ENCODE assay signal across 8 mouse cellular contexts in the genomic region with DNA sequence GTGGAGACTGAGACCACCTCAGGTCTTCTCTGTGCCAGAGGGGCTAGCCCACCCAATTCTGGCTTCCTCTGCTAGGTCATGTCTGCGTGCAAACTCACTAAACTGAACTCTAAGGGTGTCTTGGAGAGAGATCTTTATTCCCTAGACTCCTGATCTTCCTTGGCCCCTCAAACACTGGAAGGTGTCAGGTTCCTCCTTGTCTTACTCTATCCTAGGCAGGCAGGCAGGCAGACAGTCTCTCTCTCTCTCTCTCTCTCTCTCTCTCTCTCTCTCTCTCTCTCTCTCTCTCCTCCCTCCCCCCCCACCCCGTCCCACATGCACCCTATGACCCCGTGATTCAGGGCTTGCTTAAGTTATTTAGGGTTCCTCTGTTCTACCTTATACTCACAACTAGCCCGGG. TPM values are rescaled to one million over a fixed set of nuclear protein-coding genes. Genes with fewer than 3 reads are reported as not detected.
DNase-seq lines count a peak whose midpoint lies in the region; ATAC-seq and TF ChIP-seq lines count a peak whose summit lies in the region.

No protein-coding gene starts in this region.

- DNase-seq in thymus, postnatal 0 days (ENCODE audit: low spot score) = peak; percentile 16
- no peak for DNase-seq in thymus, postnatal 14 days
- no peak for DNase-seq in liver, embryonic 14.5 days (ENCODE audit: low read depth in 3 of 3, low spot score in 3 of 3)
- no peak for DNase-seq in frontal cortex, postnatal 36 days (ENCODE audit: low spot score in 2 of 2)
- no peak for DNase-seq in ovary, postnatal 10 days (ENCODE audit: low spot score)
- no peak for DNase-seq in right cerebral cortex, postnatal 4 days

- ATAC-seq in erythroblast, adult 5-6 weeks (replicated peaks; ENCODE audit: low FRiP score, poor library complexity, severe bottlenecking) = no peak
- ATAC-seq in liver, embryonic 14.5 days (ENCODE audit: insufficient read depth) = peak; percentile 8

- TF ChIP-seq CTCF in liver, embryonic 14.5 days (IDR thresholded peaks at IDR 0.05; ENCODE audit: low read depth) = no peak

- H3K4me1 ChIP-seq in erythroblast, embryonic 14.5 days (ENCODE audit: control insufficient read depth) = peaks cover 72% of the 10 kb centered on the region
- peaks cover 36 to 44% of the 10 kb centered on the region in 2 experiments for H3K4me1 ChIP-seq in liver, embryonic 14.5 days (replicated peaks; ENCODE audit: control insufficient read depth in 2 of 2, insufficient read depth in 2 of 2, low read length in 1 of 2)

- no peaks in the 10 kb centered on the region for H3K27me3 ChIP-seq in erythroblast, embryonic 14.5 days (ENCODE audit: control insufficient read depth)
- H3K27me3 ChIP-seq in liver, embryonic 14.5 days (ENCODE audit: control insufficient read depth, insufficient read depth, low read length) = no peaks in the 10 kb centered on the region

- peak overlapping the region; percentile 97 for H3K9ac ChIP-seq in liver, embryonic 14.5 days (replicated peaks)

- H3K36me3 ChIP-seq in erythroblast, embryonic 14.5 days (ENCODE audit: control insufficient read depth) = peaks cover 46% of the 10 kb centered on the region
- H3K36me3 ChIP-seq in liver, embryonic 14.5 days (replicated peaks; ENCODE audit: control insufficient read depth, insufficient read depth, low read depth) = peaks cover 16% of the 10 kb centered on the region

- H3K4me2 ChIP-seq in liver, embryonic 14.5 days (ENCODE audit: low read depth) = peak overlapping the region; percentile 89

- no peak for TF ChIP-seq EP300 in liver, embryonic 14.5 days (IDR thresholded peaks at IDR 0.05; ENCODE audit: low read depth)

- 1% methylated on average over 4 of the region's 4 CpGs for WGBS in liver, embryonic 14.5 days (ENCODE audit: insufficient replicate concordance)

- peak overlapping the region; percentile 74 for H3K4me3 ChIP-seq in erythroblast, embryonic 14.5 days (replicated peaks)
- peak overlapping the region; percentile 87 to 91 for H3K4me3 ChIP-seq in liver, embryonic 14.5 days (ENCODE audit: insufficient read depth in 1 of 2, low read depth in 2 of 2, low read length in 2 of 2)

- H3K9me3 ChIP-seq in erythroblast, embryonic 14.5 days (ENCODE audit: control insufficient read depth, low read length) = no peaks in the 10 kb centered on the region
- no peaks in the 10 kb centered on the region for H3K9me3 ChIP-seq in liver, embryonic 14.5 days (ENCODE audit: control insufficient read depth, low read length)

- H3K27ac ChIP-seq in liver, embryonic 14.5 days = peak overlapping the region; percentile 82

RNA-seq across cellular contexts. Expression of a gene that starts 0.9 kb away (rescaled TPM):
- 16.3 and 17.6 TPM in 2 replicates for polyA plus RNA-seq in erythroblast, embryonic 14.5 days (2012)
- total RNA-seq in erythroblast, adult 5-6 weeks (2015; ENCODE audit: low replicate concordance) = 12.1 and 12.9 TPM in 2 replicates
- total RNA-seq in erythroblast, adult 5-6 weeks (2017; ENCODE audit: low replicate concordance) = 11.6 and 14.8 TPM in 2 replicates
- polyA plus RNA-seq in thymus, postnatal 0 days (2015; fragmentation: Nextera tagmentation; extraction: Ambion mirVana) = 12.3 and 12.9 TPM in 2 replicates
- 12.2 and 17.2 TPM in 2 replicates for polyA plus RNA-seq in liver, embryonic 14.5 days (2012; rRNA removed)
- polyA plus RNA-seq in liver, embryonic 14.5 days (2014; fragmentation: Nextera tagmentation; extraction: Ambion mirVana) = 11.7 and 14.7 TPM in 2 replicates
